Mouse (Mus musculus) retina, postnatal 7 days (tissue): ENCODE measurements around the gene Hexim2.

Experiments used
- DNase-seq: peaks from one replicate; pipeline ENCODE4 v3.0.0-alpha.2; 2012; ENCODE audit warnings: low read depth, low spot score

Hexim2 gene

GRCm38 (mm10) chr11:103111881-103112551 is 20.2 kb upstream of the Hexim2 start:
- no peak for DNase-seq

GRCm38 (mm10) chr11:103112552-103112912 is 19.7 kb upstream of the Hexim2 start:
- DNase-seq = no peak

DNA sequence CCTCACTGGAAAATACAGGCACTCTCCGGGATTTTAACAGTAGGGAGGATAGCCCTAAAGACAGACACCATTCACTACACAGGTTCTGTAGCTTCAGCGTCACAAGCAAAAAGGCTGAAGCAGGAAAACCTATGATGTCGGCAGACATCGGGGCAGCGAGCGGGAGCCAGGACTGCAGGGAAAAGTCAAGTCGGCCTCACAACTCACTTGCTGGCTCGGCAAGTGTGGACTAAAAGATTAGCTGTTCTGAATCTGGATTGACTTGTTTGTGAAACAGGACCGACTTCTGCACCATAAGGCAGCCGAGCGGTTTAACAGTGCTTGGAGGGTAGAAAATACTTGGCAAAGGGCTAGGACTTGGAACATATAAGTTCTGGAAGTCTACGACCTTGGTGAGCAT is 19.2 kb upstream of the Hexim2 start:
- no peak for DNase-seq

GRCm38 (mm10) chr11:103113771-103114170 is 18.5 kb upstream of the Hexim2 start:
- DNase-seq = no peak

- DNase-seq = no peak
Measured at GRCm38 (mm10) chr11:103114270-103114943, 17.8 kb upstream of the Hexim2 start.

GRCm38 (mm10) chr11:103115163-103116007 is 16.8 kb upstream of the Hexim2 start:
- no peak for DNase-seq

- DNase-seq = peak; percentile 100
Measured at GRCm38 (mm10) chr11:103116008-103116818, 16.0 kb upstream of the Hexim2 start, which contains the start of gene Hexim1. Gene Hexim1, plus strand, starts transcription at chr11:103116231.

GRCm38 (mm10) chr11:103116959-103117590 is 15.2 kb upstream of the Hexim2 start:
- DNase-seq = peak; percentile 61

- no peak for DNase-seq
Measured at GRCm38 (mm10) chr11:103117591-103118009, 14.6 kb upstream of the Hexim2 start.

- no peak for DNase-seq
Measured at GRCm38 (mm10) chr11:103118866-103119265, 13.4 kb upstream of the Hexim2 start.

DNA sequence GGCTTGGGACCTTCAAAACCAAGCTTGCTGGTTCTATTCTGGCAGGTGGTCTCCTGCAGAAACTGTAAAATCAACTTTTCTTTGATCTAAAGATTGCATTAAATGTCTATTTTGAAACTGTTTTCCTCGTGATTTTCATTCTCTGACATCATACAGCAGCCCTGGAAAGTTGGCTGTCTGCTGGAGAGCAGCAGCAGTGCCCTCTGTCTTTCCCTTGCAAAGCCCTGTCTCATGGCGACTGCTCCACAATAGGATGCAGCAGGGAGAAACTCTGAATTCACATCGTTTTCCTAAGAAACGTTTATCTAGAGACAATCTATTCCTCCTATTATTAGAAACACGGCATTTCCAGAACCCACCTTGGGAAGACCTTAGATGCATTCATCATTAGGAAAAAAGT is 12.6 kb upstream of the Hexim2 start:
- DNase-seq = no peak

- DNase-seq = no peak
Measured at GRCm38 (mm10) chr11:103120315-103120714, 11.9 kb upstream of the Hexim2 start.

DNA sequence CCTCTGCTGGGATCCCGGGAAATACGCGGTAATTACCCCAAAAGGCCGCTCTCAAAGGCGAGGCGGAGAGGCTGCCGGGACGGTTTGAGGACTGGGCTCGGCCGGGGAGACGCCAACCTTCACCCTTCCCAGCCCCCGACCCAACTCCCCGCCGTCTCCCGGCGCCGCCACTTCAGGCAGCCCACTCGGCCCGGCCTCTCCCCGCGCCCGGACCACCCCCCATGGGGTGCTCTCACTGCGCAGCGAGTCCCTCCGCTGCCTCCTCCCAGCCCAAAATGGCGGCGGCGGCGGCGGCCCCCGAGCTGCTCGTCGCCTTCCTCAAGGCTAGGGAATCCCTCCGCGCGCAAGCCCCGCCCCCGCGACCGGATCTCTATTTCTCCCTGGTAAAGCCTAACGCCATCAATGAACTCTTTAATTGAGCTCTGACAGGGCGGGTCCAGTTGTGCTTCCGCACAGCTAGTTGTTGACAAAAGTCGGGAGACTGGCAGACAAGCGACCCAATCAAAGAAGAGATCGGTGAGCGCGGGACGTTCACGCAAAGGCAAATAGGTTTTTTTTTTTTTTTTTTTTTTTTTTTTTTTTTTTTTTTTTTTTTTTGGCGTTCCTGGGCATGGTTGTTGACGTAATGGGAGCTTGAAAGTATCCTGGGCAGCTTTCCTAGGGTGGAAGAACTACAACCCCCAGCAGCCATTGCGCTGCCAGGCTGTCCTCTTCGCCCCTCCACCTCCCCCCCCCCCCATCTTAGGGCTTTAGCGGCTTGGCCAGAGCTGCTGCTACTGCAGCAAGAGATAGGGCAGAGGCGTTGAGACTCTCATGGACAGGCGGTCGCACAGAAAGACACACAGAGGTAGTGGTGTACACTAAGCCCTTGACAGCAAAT is 587 bp downstream of the Hexim2 start:
- DNase-seq = peak; percentile 100

DNA sequence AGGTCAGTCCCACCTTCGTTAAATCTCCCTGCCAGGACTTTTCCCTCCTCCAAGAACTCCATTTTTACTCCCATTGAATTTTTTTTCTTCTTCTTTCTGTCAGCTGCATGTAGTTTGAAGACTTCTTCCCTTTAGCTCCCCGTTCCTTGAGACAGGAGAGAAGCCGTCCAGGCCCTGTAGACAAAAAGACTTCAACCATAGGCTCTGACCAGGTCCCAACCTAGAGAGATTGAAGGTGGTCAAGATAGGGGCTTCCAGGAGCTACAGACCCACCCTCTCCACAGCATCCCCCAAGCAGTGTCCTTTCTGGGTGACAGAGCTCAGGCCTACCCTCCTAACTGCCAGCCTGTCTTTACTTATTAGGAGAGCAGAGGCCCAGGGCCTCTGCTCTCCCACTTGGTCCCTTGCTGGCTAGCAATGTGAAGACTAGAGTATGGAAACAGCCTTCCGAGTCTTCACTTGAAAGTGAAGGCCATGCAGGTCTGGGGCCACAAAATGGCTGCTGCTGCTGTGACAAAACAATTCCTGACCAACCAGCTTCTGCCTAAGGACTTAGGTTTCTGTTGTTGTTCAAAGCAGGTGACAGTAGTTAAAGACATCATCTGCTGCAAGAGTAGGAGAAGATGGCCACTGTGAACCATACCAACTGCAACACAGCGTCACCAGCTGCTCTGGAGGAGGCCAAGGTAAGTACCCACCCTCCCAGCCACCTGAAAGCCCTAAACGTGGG is 1.4 kb downstream of the Hexim2 start:
- DNase-seq = no peak

GRCm38 (mm10) chr11:103134221-103134620 is 2.0 kb downstream of the Hexim2 start:
- DNase-seq = no peak

DNA sequence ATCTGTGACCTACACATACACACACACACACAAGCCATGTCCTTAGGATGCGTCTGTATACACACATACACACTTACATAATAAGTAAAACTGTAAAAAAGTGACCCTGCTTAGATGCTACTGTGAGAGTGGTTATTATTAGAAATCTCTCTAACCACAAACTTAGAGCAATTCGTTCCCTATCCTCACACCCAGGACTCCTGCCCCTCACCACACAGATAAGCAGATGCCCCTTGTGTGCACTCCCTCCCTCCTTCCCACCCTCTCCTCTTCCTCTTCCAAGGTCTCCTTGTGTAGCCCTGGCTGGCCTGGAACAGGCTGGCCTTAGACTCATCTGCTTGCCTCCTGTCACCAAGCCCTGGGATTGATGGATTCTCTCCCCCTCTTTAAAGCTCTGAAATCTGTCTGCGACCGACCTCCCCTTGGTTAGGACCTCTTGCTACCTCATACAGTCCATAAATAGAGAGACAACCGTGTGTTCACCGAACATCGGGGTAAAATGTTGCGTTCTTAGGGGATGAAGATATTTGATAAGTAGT is 3.9 kb downstream of the Hexim2 start:
- DNase-seq = no peak

DNA sequence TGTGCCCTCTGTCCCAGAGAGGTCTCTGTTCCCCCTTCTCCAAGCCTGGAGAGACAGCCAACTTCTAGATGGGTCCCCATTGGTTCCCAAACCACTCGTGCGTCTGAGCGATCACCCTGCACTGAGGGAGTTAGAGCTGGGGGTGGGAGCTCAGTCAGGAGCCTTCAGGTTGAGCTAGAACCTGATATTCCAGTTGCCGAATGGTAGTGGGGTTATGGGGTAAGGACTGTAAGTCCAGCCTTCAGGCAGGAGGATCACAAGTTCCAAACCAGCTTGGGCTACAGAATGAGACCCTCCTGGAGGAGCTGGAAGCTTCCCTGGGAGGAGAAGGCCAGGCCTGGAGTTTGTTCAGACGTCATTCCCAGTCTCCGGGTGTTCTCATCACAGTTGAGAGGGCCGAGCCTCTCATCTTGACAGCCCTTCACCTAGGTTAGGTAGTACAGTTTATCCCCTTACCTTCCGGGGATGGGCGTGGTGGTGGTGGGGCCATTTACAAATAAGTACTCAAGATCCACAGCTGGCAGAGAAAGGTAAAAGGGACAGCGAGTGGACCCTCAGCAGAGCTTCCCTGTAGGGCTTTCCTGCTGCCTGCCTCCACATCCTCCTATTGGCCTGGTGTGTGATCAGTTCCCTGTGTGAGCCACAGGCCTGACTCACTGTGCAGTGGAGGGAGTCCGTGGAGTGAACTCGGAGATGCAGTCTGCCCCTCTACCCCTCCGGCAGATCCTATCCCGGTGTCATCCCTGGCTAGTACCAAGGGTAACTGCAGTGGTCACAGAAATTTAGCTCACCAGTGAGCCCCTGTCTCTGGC is 7.9 kb downstream of the Hexim2 start:
- no peak for DNase-seq

- DNase-seq = no peak
Measured at GRCm38 (mm10) chr11:103140763-103141100, 8.5 kb downstream of the Hexim2 start.
